Mouse (Mus musculus) stomach, embryonic 14.5 days (tissue): ENCODE measurements around the gene Trmt11. TPM values are rescaled to one million over a fixed set of nuclear protein-coding genes. Genes with fewer than 3 reads are reported as not detected.
"Not testable (repeated sequence)": the region's sequence is repeated elsewhere in the genome, so short reads cannot be mapped to it uniquely, and the experiment has no call there.

Experiments
- ATAC-seq: fragments of 200-750 bp; cut with Nextera tagmentation; 2 replicates; pipeline ENCODE4 v1.8.0; 2017; ENCODE audit warnings: low read depth, moderate TSS enrichment; ENCODE audit not compliant: insufficient number of reproducible peaks, insufficient read depth, low FRiP score
- H3K27ac ChIP-seq: fragments of 300-500 bp; sonication (generic); 2 replicates; pipeline ENCODE4 v1.5.1; 2014; ENCODE audit warnings: mild to moderate bottlenecking, low read length, moderate library complexity, mixed read lengths
- H3K27me3 ChIP-seq: fragments of 300-500 bp; sonication (generic); 2 replicates; pipeline ENCODE4 v1.6.1; 2014; ENCODE audit warnings: low read length, control low read depth, mixed read lengths; ENCODE audit not compliant: control insufficient read depth, insufficient read depth
- H3K36me3 ChIP-seq: fragments of 300-500 bp; sonication (generic); 2 replicates; pipeline ENCODE4 v1.6.1; 2014; ENCODE audit warnings: mild to moderate bottlenecking, control low read depth, low read length, moderate library complexity, mixed read lengths; ENCODE audit not compliant: control insufficient read depth, insufficient read depth
- H3K4me1 ChIP-seq: fragments of 300-500 bp; sonication (generic); 2 replicates; pipeline ENCODE4 v1.6.1; 2014; ENCODE audit warnings: low read length, control low read depth, mixed read lengths; ENCODE audit not compliant: control insufficient read depth, insufficient read depth
- H3K4me2 ChIP-seq: fragments of 300-500 bp; sonication (generic); replicated peaks from 2 replicates; pipeline ENCODE4 v1.6.1; 2014; ENCODE audit warnings: low read depth, low read length, control low read depth
- H3K4me3 ChIP-seq: fragments of 300-500 bp; sonication (generic); 2 replicates; pipeline ENCODE4 v1.5.1; 2014; ENCODE audit warnings: low read depth, low read length, control low read depth
- H3K9ac ChIP-seq: fragments of 300-500 bp; sonication (generic); replicated peaks from 2 replicates; pipeline ENCODE4 v1.6.1; 2014; ENCODE audit warnings: low read depth, mild to moderate bottlenecking, control low read depth, low read length, moderate library complexity, mixed read lengths
- H3K9me3 ChIP-seq: fragments of 300-500 bp; sonication (generic); 2 replicates; pipeline ENCODE4 v1.6.1; 2016; ENCODE audit warnings: low read depth, low read length, control low read depth; ENCODE audit not compliant: control insufficient read depth
- WGBS: fragments of 180-500 bp; shearing (Covaris S2); extraction: QIAGEN DNeasy Blood & Tissue Kit; methylation state at CpG from one replicate; pipeline ENCODE4 v1.1.7; 2014; 5-methylcytosine and 5-hydroxymethylcytosine counted together
- polyA plus RNA-seq: library from polyadenylated mRNA; unstranded; fragments of >200 nt; fragmentation: Nextera tagmentation; extraction: Ambion mirVana; gene quantifications from 2 replicates; pipeline ENCODE4 v1.2.1, GENCODE M21; 2014

The Trmt11 gene
- polyA plus RNA-seq, 1 experiment from 2014 or later, result 33.7 TPM

GRCm38 (mm10) chr10:30503168-30503567, 97.4 kb downstream of the Trmt11 start:
- no peaks in the 10 kb centered on the region for H3K27me3 ChIP-seq
- no peaks in the 10 kb centered on the region for H3K36me3 ChIP-seq
- no peak overlapping the region for H3K4me2 ChIP-seq
- WGBS, result 86% methylated on average over 2 of the region's 2 CpGs
- ATAC-seq, result no peak
- no peak overlapping the region for H3K27ac ChIP-seq
- H3K9me3 ChIP-seq, result no peaks in the 10 kb centered on the region
- H3K4me3 ChIP-seq, result no peak overlapping the region
- H3K9ac ChIP-seq, result no peak overlapping the region
- H3K4me1 ChIP-seq, result no peaks in the 10 kb centered on the region

- Histone ChIP-seq H3K4me1 (no peaks in the 10 kb centered on the region), H3K36me3 (no peaks in the 10 kb centered on the region), H3K9ac (no peak overlapping the region), H3K4me3 (no peak overlapping the region), H3K27ac (no peak overlapping the region), H3K9me3 (no peaks in the 10 kb centered on the region), H3K27me3 (no peaks in the 10 kb centered on the region), H3K4me2 (no peak overlapping the region)
- no peak for ATAC-seq
- 75% methylated on average over 1 of the region's 1 CpGs for WGBS
Measured at GRCm38 (mm10) chr10:30502718-30503117, 97.8 kb downstream of the Trmt11 start.

GRCm38 (mm10) chr10:30498223-30498622, 102.3 kb downstream of the Trmt11 start:
- H3K4me2 ChIP-seq, ATAC-seq, H3K9me3 ChIP-seq, H3K4me1 ChIP-seq, H3K9ac ChIP-seq, H3K36me3 ChIP-seq, H3K27me3 ChIP-seq, H3K27ac ChIP-seq, H3K4me3 ChIP-seq: not testable (repeated sequence)
- 74% methylated on average over 19 of the region's 19 CpGs for WGBS

Other genes starting within 250 kb of the Trmt11 start
- gene Hint3, start 28.9 kb upstream of the Trmt11 start, polyA plus RNA-seq, result 25.4 and 26.9 TPM in 2 replicates
- 12.1 and 14.4 TPM in 2 replicates for gene Ncoa7, start 202.6 kb upstream of the Trmt11 start, polyA plus RNA-seq
- 4.7 and 5.5 TPM in 2 replicates for gene Hey2, start 242.1 kb upstream of the Trmt11 start, polyA plus RNA-seq